Mouse (Mus musculus): ENCODE results near the gene Gm49510.

- TF ChIP-seq CTCF (IDR thresholded peaks at IDR 0.05) (no peak; the same call in 1 of the 2 replicates), EP300 (IDR thresholded peaks at IDR 0.05) (no peak)
Observed at GRCm38 (mm10) chr15:78914091-78914822, 14.8 kb downstream of the Gm49510 start.
